Comparison of ENCODE assay signal across 21 mouse cellular contexts in the genomic region with DNA sequence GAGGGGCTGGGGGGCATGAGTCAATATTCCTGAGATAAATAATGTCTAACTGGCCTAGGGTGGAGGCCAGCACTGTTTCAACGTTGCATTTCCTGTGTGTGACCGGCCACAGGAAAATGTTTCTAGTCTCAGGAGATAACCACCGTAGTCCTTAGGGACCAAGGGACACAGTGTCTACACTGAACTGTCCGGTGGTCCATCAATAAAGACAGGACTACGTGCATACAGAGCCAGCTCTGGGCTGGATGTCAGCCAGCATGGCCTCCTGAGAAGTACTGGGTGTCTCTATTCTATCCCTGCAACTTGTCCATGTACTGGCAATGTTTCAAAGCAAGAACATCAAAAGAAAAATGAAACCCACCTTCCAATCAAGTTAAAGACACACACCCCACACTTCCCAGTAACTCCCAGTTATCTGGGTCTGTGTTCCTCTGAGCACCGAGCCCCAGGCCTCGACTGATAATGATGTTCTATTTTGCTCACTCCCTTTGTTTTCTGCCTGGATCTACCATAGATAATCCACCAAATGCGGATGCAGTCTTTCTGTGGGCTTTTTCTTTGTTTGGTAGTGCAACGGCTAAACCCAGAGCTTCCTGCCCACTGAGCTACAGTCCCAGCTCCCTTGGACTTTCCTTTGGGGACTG. TPM values are rescaled to one million over a fixed set of nuclear protein-coding genes. Genes with fewer than 3 reads are reported as not detected.
DNase-seq lines count a peak whose midpoint lies in the region; ATAC-seq and TF ChIP-seq lines count a peak whose summit lies in the region.
"Had no signal": no experiment of that assay in that cellular context is flagged by ENCODE, and none has a peak within 500 bp of the region (broad histone marks: within the 10 kb centered on the region; RNA-seq: fewer than 3 reads in every experiment).

No protein-coding gene starts in this region.

- H3K4me3 ChIP-seq in heart, embryonic 14.5 days (ENCODE audit: control insufficient read depth in 1 of 2, insufficient read depth in 1 of 2, low read depth in 1 of 2, low read length in 2 of 2): no peak overlapping the region
- H3K4me3 ChIP-seq in kidney, postnatal 0 days (replicated peaks; ENCODE audit: low read depth, low read length): no peak overlapping the region
- H3K4me3 ChIP-seq in kidney, embryonic 14.5 days (ENCODE audit: low read length): no peak overlapping the region
- H3K4me3 ChIP-seq in liver, embryonic 12.5 days: no peak overlapping the region
- H3K4me3 ChIP-seq: embryonic facial prominence, embryonic 13.5 days; limb, embryonic 15.5 days had no signal

- H3K9ac ChIP-seq in heart, embryonic 14.5 days (ENCODE audit: low read length): no peak overlapping the region
- H3K9ac ChIP-seq in kidney, postnatal 0 days (ENCODE audit: low read depth, low read length): 0 out of 2 replicates have a peak overlapping the region, but pooled peaks have one; percentile 19
- no peak overlapping the region for H3K9ac ChIP-seq in kidney, embryonic 14.5 days (ENCODE audit: low read depth, low read length)
- no peak overlapping the region for H3K9ac ChIP-seq in liver, embryonic 12.5 days
- H3K9ac ChIP-seq: embryonic facial prominence, embryonic 13.5 days; limb, embryonic 15.5 days had no signal

- 0 out of 2 replicates have a peak, but pooled peaks have one; percentile 23 for ATAC-seq in heart, embryonic 14.5 days (ENCODE audit: insufficient number of reproducible peaks, insufficient read depth, low FRiP score, low read depth)
- no peak for ATAC-seq in kidney, postnatal 0 days (replicated peaks; ENCODE audit: low FRiP score, low read depth)
- no peak for ATAC-seq in kidney, embryonic 14.5 days (ENCODE audit: low FRiP score, low TSS enrichment)
- ATAC-seq in liver, embryonic 12.5 days: peak; percentile 47
- ATAC-seq: hindbrain, postnatal 0 days had no signal

- intact Hi-C loops in heart, postnatal 10 days (cut with DNase I): no loop called here

- DNase-seq in heart, postnatal 10 days: no peak
- DNase-seq in kidney, postnatal 0 days (ENCODE audit: low spot score): no peak
- DNase-seq in lung, postnatal 25 days (ENCODE audit: low spot score): peak; percentile 73
- DNase-seq in layer of hippocampus, adult 8-10 months (ENCODE audit: low spot score in 2 of 2): no peak
- no peak for DNase-seq in adipocyte (ENCODE audit: low spot score)
- DNase-seq: adrenal gland, adult 8-10 months; B cell, adult 2 months; cerebellum, adult 2 months; gastrocnemius, postnatal 25 days; heart, postnatal 4 days; right cerebral cortex, postnatal 4 days; thymus, adult 2 months had no signal

- peak overlapping the region; percentile 20 to 42; a peak in 2 of 4 replicates for H3K27ac ChIP-seq in heart, embryonic 14.5 days (replicated peaks in 1 of 2; ENCODE audit: control insufficient read depth in 1 of 2, insufficient read depth in 1 of 2, low read depth in 2 of 2, low read length in 2 of 2)
- no peak overlapping the region for H3K27ac ChIP-seq in kidney, postnatal 0 days
- no peak overlapping the region for H3K27ac ChIP-seq in kidney, embryonic 14.5 days (ENCODE audit: low read depth, low read length)
- H3K27ac ChIP-seq in liver, embryonic 12.5 days: peak overlapping the region; percentile 4
- H3K27ac ChIP-seq: embryonic facial prominence, embryonic 13.5 days; hindbrain, postnatal 0 days; limb, embryonic 15.5 days had no signal

- H3K36me3 ChIP-seq in heart, embryonic 14.5 days (ENCODE audit: control insufficient read depth, insufficient read depth, low read length): peaks cover 85% of the 10 kb centered on the region
- H3K36me3 ChIP-seq in kidney, postnatal 0 days (ENCODE audit: insufficient read depth, low read length): peaks cover 37% of the 10 kb centered on the region
- H3K36me3 ChIP-seq in kidney, embryonic 14.5 days (ENCODE audit: control insufficient read depth, insufficient read depth, low read length): peaks cover 66% of the 10 kb centered on the region
- peaks cover 71% of the 10 kb centered on the region for H3K36me3 ChIP-seq in liver, embryonic 12.5 days

- no peaks in the 10 kb centered on the region for H3K9me3 ChIP-seq in heart, embryonic 14.5 days (ENCODE audit: control insufficient read depth, low read length)
- H3K9me3 ChIP-seq in kidney, postnatal 0 days (replicated peaks; ENCODE audit: low read length): no peaks in the 10 kb centered on the region
- no peaks in the 10 kb centered on the region for H3K9me3 ChIP-seq in kidney, embryonic 14.5 days (ENCODE audit: control insufficient read depth, low read length)
- H3K9me3 ChIP-seq in liver, embryonic 12.5 days (replicated peaks): no peaks in the 10 kb centered on the region
- H3K9me3 ChIP-seq: embryonic facial prominence, embryonic 13.5 days; limb, embryonic 15.5 days had no signal

- H3K4me2 ChIP-seq in heart, embryonic 14.5 days (ENCODE audit: low read length): no peak overlapping the region
- H3K4me2 ChIP-seq in kidney, postnatal 0 days (ENCODE audit: low read length): no peak overlapping the region
- no peak overlapping the region for H3K4me2 ChIP-seq in kidney, embryonic 14.5 days (replicated peaks; ENCODE audit: low read depth, low read length)
- H3K4me2 ChIP-seq in liver, embryonic 12.5 days: no peak overlapping the region
- H3K4me2 ChIP-seq: embryonic facial prominence, embryonic 13.5 days; limb, embryonic 15.5 days had no signal

- TF ChIP-seq CTCF in kidney, postnatal 0 days (IDR thresholded peaks at IDR 0.05; ENCODE audit: low read depth): no peak

- no peaks in the 10 kb centered on the region for H3K27me3 ChIP-seq in heart, embryonic 14.5 days (ENCODE audit: control insufficient read depth, insufficient read depth, low read length)
- no peaks in the 10 kb centered on the region for H3K27me3 ChIP-seq in kidney, postnatal 0 days (ENCODE audit: insufficient read depth, low read length)
- no peaks in the 10 kb centered on the region for H3K27me3 ChIP-seq in kidney, embryonic 14.5 days (ENCODE audit: control insufficient read depth, insufficient read depth, low read length)
- no peaks in the 10 kb centered on the region for H3K27me3 ChIP-seq in liver, embryonic 12.5 days (replicated peaks)
- H3K27me3 ChIP-seq: embryonic facial prominence, embryonic 13.5 days; limb, embryonic 15.5 days had no signal

- WGBS in heart, embryonic 14.5 days: 60% methylated on average over 9 of the region's 9 CpGs
- WGBS in kidney, postnatal 0 days: 74% methylated on average over 9 of the region's 9 CpGs
- 82% methylated on average over 9 of the region's 9 CpGs for WGBS in kidney, embryonic 14.5 days
- whole genome bisulfite sequencing in liver, embryonic 12.5 days (ENCODE audit: insufficient replicate concordance): 35% methylated on average over 9 of the region's 9 CpGs

- no peaks in the 10 kb centered on the region for H3K4me1 ChIP-seq in heart, embryonic 14.5 days (ENCODE audit: control insufficient read depth in 2 of 2, insufficient read depth in 2 of 2, low read length in 2 of 2)
- H3K4me1 ChIP-seq in kidney, postnatal 0 days (replicated peaks; ENCODE audit: insufficient read depth, low read length): no peaks in the 10 kb centered on the region
- H3K4me1 ChIP-seq in kidney, embryonic 14.5 days (ENCODE audit: control insufficient read depth, insufficient read depth, low read length): no peaks in the 10 kb centered on the region
- peaks cover 23% of the 10 kb centered on the region for H3K4me1 ChIP-seq in liver, embryonic 12.5 days
- H3K4me1 ChIP-seq: embryonic facial prominence, embryonic 13.5 days; limb, embryonic 15.5 days had no signal

RNA-seq across cellular contexts. Expression of gene Mark4, which starts 17.1 kb away (rescaled TPM):
- 9.3 and 10.5 TPM in 2 replicates for polyA plus RNA-seq in heart, embryonic 14.5 days (2014; fragmentation: Nextera tagmentation; extraction: Ambion mirVana)
- total RNA-seq in heart, postnatal 10 days (2021): 10 to 100 TPM; 26.6 to 26.8 TPM
- polyA plus RNA-seq in kidney, postnatal 0 days (2015; fragmentation: Nextera tagmentation; extraction: Ambion mirVana): 6.6 and 7.9 TPM in 2 replicates
- 10.4 and 12.1 TPM in 2 replicates for polyA plus RNA-seq in kidney, embryonic 14.5 days (2014; fragmentation: Nextera tagmentation; extraction: Ambion mirVana)
- 3.8 and 4.2 TPM in 2 replicates for polyA plus RNA-seq in liver, embryonic 12.5 days (2016; fragmentation: Nextera tagmentation; extraction: Ambion mirVana)
- total RNA-seq in layer of hippocampus, adult 8-10 months (2022): 100 to 1,000 TPM in 1 of 4 experiments, 10 to 100 TPM in 3; 87.6 to 103 (median 95.0) TPM

RNA-seq across cellular contexts. Expression of gene Exoc3l2, which starts 21.6 kb away (rescaled TPM):
- 1.3 and 1.8 TPM in 2 replicates for polyA plus RNA-seq in heart, embryonic 14.5 days (2014; fragmentation: Nextera tagmentation; extraction: Ambion mirVana)
- total RNA-seq in heart, postnatal 10 days (2021): 1 to 10 TPM in 1 of 2 experiments, under 1 TPM in 1; 0.81 to 1.0 TPM
- 6.7 and 8.0 TPM in 2 replicates for polyA plus RNA-seq in kidney, postnatal 0 days (2015; fragmentation: Nextera tagmentation; extraction: Ambion mirVana)
- polyA plus RNA-seq in kidney, embryonic 14.5 days (2014; fragmentation: Nextera tagmentation; extraction: Ambion mirVana): 3.5 and 3.7 TPM in 2 replicates
- polyA plus RNA-seq in liver, embryonic 12.5 days (2016; fragmentation: Nextera tagmentation; extraction: Ambion mirVana): 3.6 and 3.9 TPM in 2 replicates
- total RNA-seq in layer of hippocampus, adult 8-10 months (2022): under 1 TPM; 0.08 to 0.41 (median 0.38) TPM

RNA-seq across cellular contexts. Expression of gene Ckm, which starts 37.0 kb away (rescaled TPM):
- 910 and 1,062 TPM in 2 replicates for polyA plus RNA-seq in heart, embryonic 14.5 days (2014; fragmentation: Nextera tagmentation; extraction: Ambion mirVana)
- total RNA-seq in heart, postnatal 10 days (2021): 1,000 to 10,000 TPM; 3,255 to 3,362 TPM
- 1.0 and 1.2 TPM in 2 replicates for polyA plus RNA-seq in kidney, postnatal 0 days (2015; fragmentation: Nextera tagmentation; extraction: Ambion mirVana)
- polyA plus RNA-seq in kidney, embryonic 14.5 days (2014; fragmentation: Nextera tagmentation; extraction: Ambion mirVana): 0.20 and 0.69 TPM in 2 replicates
- 0.15 and 0.20 TPM in 2 replicates for polyA plus RNA-seq in liver, embryonic 12.5 days (2016; fragmentation: Nextera tagmentation; extraction: Ambion mirVana)
- total RNA-seq in layer of hippocampus, adult 8-10 months (2022): 1 to 10 TPM in 1 of 4 experiments, under 1 TPM in 1, not detected in 2; 0.18 to 4.8 TPM
- total RNA-seq: adrenal gland, adult 8-10 months; layer of hippocampus, adult 18-20 months; monocyte, adult 5-6 weeks had no signal
- polyA plus RNA-seq: embryonic facial prominence, embryonic 13.5 days had no signal

RNA-seq across cellular contexts. Expression of gene Klc3, which starts 37.7 kb away (rescaled TPM):
- 1.8 and 1.9 TPM in 2 replicates for polyA plus RNA-seq in heart, embryonic 14.5 days (2014; fragmentation: Nextera tagmentation; extraction: Ambion mirVana)
- total RNA-seq in heart, postnatal 10 days (2021): under 1 TPM; 0.26 to 0.55 TPM
- polyA plus RNA-seq in kidney, postnatal 0 days (2015; fragmentation: Nextera tagmentation; extraction: Ambion mirVana): 6.7 and 8.2 TPM in 2 replicates
- 5.7 and 6.7 TPM in 2 replicates for polyA plus RNA-seq in kidney, embryonic 14.5 days (2014; fragmentation: Nextera tagmentation; extraction: Ambion mirVana)
- 0.58 and 1.2 TPM in 2 replicates for polyA plus RNA-seq in liver, embryonic 12.5 days (2016; fragmentation: Nextera tagmentation; extraction: Ambion mirVana)
- total RNA-seq in layer of hippocampus, adult 8-10 months (2022): 1 to 10 TPM; 3.7 to 8.4 (median 6.9) TPM
- total RNA-seq: common myeloid progenitor, adult 5-6 weeks; monocyte, adult 5-6 weeks had no signal

RNA-seq across cellular contexts. Expression of gene Ercc2, which starts 59.8 kb away (rescaled TPM):
- 4.8 and 6.6 TPM in 2 replicates for polyA plus RNA-seq in heart, embryonic 14.5 days (2014; fragmentation: Nextera tagmentation; extraction: Ambion mirVana)
- total RNA-seq in heart, postnatal 10 days (2021): 10 to 100 TPM; 10.3 to 12.3 TPM
- 11.0 and 11.5 TPM in 2 replicates for polyA plus RNA-seq in kidney, postnatal 0 days (2015; fragmentation: Nextera tagmentation; extraction: Ambion mirVana)
- 11.9 and 12.6 TPM in 2 replicates for polyA plus RNA-seq in kidney, embryonic 14.5 days (2014; fragmentation: Nextera tagmentation; extraction: Ambion mirVana)
- 9.9 and 10.9 TPM in 2 replicates for polyA plus RNA-seq in liver, embryonic 12.5 days (2016; fragmentation: Nextera tagmentation; extraction: Ambion mirVana)
- total RNA-seq in layer of hippocampus, adult 8-10 months (2022): 10 to 100 TPM; 36.0 to 41.5 (median 37.7) TPM

Comparison
In these comparisons a context has a peak if more than half of its experiments do, and no peak if none do; other contexts are left out.
1. ATAC-seq: peak in heart, embryonic 14.5 days (single experiment) and liver, embryonic 12.5 days (single experiment); none in kidney, postnatal 0 days (single experiment) and kidney, embryonic 14.5 days (single experiment).
2. H3K27ac ChIP-seq: peak in heart, embryonic 14.5 days (2 of 2) and liver, embryonic 12.5 days (single experiment); none in kidney, postnatal 0 days (single experiment) and kidney, embryonic 14.5 days (single experiment).
3. RNA of gene Ckm, which starts 37.0 kb away (polyA plus RNA-seq): 910 to 1,062 TPM in heart, embryonic 14.5 days; 1.0 to 1.2 TPM in kidney, postnatal 0 days, 0.20 to 0.69 TPM in kidney, embryonic 14.5 days and 0.15 to 0.20 TPM in liver, embryonic 12.5 days; every median in the first group is over 100 times any median in the second.